Mouse (Mus musculus): ENCODE results near the gene Pde11a.

Gene Pde11a

GRCm38 (mm10) chr2:76215219-76215618 is 123.4 kb downstream of the Pde11a start:
- DNase-seq (ENCODE audit: low read depth, low spot score) = no peak

- no peak for DNase-seq (ENCODE audit: low read depth, low spot score)
These were observed 153.4 kb downstream of the Pde11a start for GRCm38 (mm10) chr2:76185126-76185525.

GRCm38 (mm10) chr2:76162822-76163221 is 175.8 kb downstream of the Pde11a start:
- DNase-seq (ENCODE audit: low read depth, low spot score) = no peak

GRCm38 (mm10) chr2:76158973-76159372 is 179.6 kb downstream of the Pde11a start:
- DNase-seq (ENCODE audit: low read depth, low spot score) = no peak

- DNase-seq (ENCODE audit: low read depth, low spot score) = no peak
These were observed 197.4 kb downstream of the Pde11a start for GRCm38 (mm10) chr2:76141136-76141535.

- DNase-seq (ENCODE audit: low read depth, low spot score) = no peak
These were observed 205.6 kb downstream of the Pde11a start for GRCm38 (mm10) chr2:76132983-76133382.

- no peak for DNase-seq (ENCODE audit: low read depth, low spot score)
These were observed 208.5 kb downstream of the Pde11a start for GRCm38 (mm10) chr2:76129933-76130627.

GRCm38 (mm10) chr2:76129058-76129437 is 209.5 kb downstream of the Pde11a start:
- no peak for DNase-seq (ENCODE audit: low read depth, low spot score)

GRCm38 (mm10) chr2:76128105-76129057 is 210.2 kb downstream of the Pde11a start:
- no peak for DNase-seq (ENCODE audit: low read depth, low spot score)

- DNase-seq (ENCODE audit: low read depth, low spot score) = no peak
These were observed 211.9 kb downstream of the Pde11a start for GRCm38 (mm10) chr2:76126651-76127050.

GRCm38 (mm10) chr2:76124821-76125220 is 213.8 kb downstream of the Pde11a start:
- DNase-seq (ENCODE audit: low read depth, low spot score) = no peak

- DNase-seq (ENCODE audit: low read depth, low spot score) = no peak
These were observed 216.4 kb downstream of the Pde11a start for GRCm38 (mm10) chr2:76122167-76122566.

- no peak for DNase-seq (ENCODE audit: low read depth, low spot score)
These were observed 218.7 kb downstream of the Pde11a start for GRCm38 (mm10) chr2:76119848-76120247.

GRCm38 (mm10) chr2:76118491-76118890 is 220.1 kb downstream of the Pde11a start:
- no peak for DNase-seq (ENCODE audit: low read depth, low spot score)

- no peak for DNase-seq (ENCODE audit: low read depth, low spot score)
These were observed 221.4 kb downstream of the Pde11a start for GRCm38 (mm10) chr2:76117219-76117618.

- DNase-seq (ENCODE audit: low read depth, low spot score) = peak; percentile 37
These were observed 222.9 kb downstream of the Pde11a start for GRCm38 (mm10) chr2:76115696-76116095.

- DNase-seq (ENCODE audit: low read depth, low spot score) = no peak
These were observed 223.8 kb downstream of the Pde11a start for GRCm38 (mm10) chr2:76114734-76115133.

GRCm38 (mm10) chr2:76109653-76110052 is 228.9 kb downstream of the Pde11a start:
- no peak for DNase-seq (ENCODE audit: low read depth, low spot score)

- DNase-seq (ENCODE audit: low read depth, low spot score) = no peak
These were observed 236.5 kb downstream of the Pde11a start for GRCm38 (mm10) chr2:76101889-76102602.

- DNase-seq (ENCODE audit: low read depth, low spot score) = no peak
These were observed 238.0 kb downstream of the Pde11a start for GRCm38 (mm10) chr2:76100597-76100996.

- no peak for DNase-seq (ENCODE audit: low read depth, low spot score)
These were observed 238.7 kb downstream of the Pde11a start for GRCm38 (mm10) chr2:76099726-76100347.

GRCm38 (mm10) chr2:76098381-76098780 is 240.2 kb downstream of the Pde11a start:
- no peak for DNase-seq (ENCODE audit: low read depth, low spot score)

Data from retina, adult 2 months (tissue).